Mouse (Mus musculus) ES-Bruce4 (cell line): ENCODE results near the gene Olfr1047.
"Not testable (repeated sequence)": the region's sequence is repeated elsewhere in the genome, so short reads cannot be mapped to it uniquely, and the experiment has no call there.

ENCODE experiments used
- CTCF ChIP-seq: IDR thresholded peaks from one replicate; pipeline ENCODE4 v1.8.1; 2011; ENCODE audit warnings: low read depth, low read length
- POLR2A ChIP-seq: IDR thresholded peaks from one replicate; pipeline ENCODE4 v1.8.1; 2011; ENCODE audit warnings: low read length; ENCODE audit not compliant: insufficient read depth

GRCm38 (mm10) chr2:86258228-86258627 lies 27.0 kb upstream of the Olfr1047 start, which contains the start of gene Olfr1049:
- TF ChIP-seq POLR2A, CTCF: not testable (repeated sequence)
